Mouse (Mus musculus): ENCODE data around the gene Lingo1. TPM values are rescaled to one million over a fixed set of nuclear protein-coding genes. Genes with fewer than 3 reads are reported as not detected.

Gene Lingo1
- not detected for total RNA-seq (2023)

DNA sequence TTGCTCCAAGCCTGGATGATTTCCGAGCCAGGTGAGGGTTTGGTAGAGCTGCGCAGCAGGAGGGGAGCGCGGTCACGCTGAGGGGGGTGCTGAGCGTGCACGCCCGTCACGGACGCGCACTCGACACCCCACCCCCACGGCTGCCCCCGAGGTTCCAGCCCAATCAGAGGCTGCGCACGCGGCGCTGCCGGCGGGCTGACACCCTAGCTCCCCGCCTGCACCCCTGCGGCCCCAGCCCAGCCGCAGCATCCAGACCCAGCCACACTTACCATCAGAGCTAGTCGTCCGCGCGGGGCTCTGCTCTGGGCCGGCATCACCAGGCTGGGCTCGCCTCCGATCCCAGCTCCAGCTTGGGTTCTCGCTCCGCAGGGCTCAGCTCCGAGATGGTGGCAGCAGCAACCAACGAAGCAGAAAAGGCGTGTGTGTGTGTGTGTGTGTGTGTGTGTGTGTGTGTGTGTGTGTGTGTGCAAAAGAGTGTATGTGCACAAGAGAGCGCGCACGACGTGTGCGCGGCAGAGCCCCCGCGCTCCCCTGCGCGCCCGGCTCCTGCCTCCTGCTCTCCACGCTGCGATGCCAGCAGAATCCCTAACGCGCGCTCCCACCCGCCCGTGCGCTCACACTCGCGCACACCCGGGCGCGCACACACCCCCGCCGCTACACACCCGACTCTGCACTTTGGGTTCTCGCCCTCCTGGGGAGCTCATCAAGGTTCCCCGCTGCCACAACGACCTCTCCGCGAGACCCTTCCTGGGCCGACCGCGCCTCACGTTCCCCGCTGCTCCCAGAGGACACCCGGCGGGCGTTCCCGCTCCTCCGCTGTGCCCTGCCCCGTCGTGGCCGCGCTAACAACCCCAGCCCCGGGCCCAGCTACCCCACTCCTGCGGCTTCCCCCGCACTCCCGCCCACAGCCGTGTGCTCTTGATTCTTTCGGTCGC is at the start of gene Lingo1:
TSS of gene Lingo1 (minus strand) at position 748 of the 935 bp plus-strand sequence.

Other genes starting within 250 kb of the Lingo1 start
- gene Odf3l1, start 68.2 kb upstream of the Lingo1 start, total RNA-seq (2023) = not detected
- gene Cspg4, start 68.6 kb upstream of the Lingo1 start, total RNA-seq (2023) = not detected
- 13.7 TPM for gene Snx33, start 131.9 kb upstream of the Lingo1 start, total RNA-seq (2023)
- gene Imp3, start 141.0 kb upstream of the Lingo1 start, total RNA-seq (2023) = 87.0 TPM
- 5.9 TPM for gene Snupn, start 154.4 kb upstream of the Lingo1 start, total RNA-seq (2023)
- 14.2 TPM for gene Ptpn9, start 198.5 kb upstream of the Lingo1 start, total RNA-seq (2023)

Data from CD4-positive naive resting alpha-beta T cell, adult 76 days (primary cell).